Mouse (Mus musculus): ENCODE results near the gene Cfap45.

DNA sequence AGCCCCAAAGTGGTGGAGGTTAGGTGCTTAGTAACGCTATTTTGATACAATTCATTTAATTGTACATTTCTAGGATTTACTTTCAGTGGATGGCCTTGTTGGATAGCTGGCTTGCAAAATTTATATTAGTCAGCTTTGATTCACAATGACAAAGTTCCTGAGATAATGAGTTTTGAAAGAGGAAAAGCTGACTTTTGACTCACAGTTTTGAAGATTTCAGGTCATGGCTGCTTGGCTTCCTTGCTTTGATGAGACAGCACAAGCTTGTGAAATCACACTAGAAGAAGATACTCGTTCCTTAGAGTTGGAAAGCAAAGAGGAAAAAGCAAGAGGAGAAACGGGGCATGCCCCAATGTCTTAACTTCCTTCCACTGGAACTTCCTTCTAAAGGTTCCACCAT lies 45.5 kb downstream of the Cfap45 start:
- TF ChIP-seq CTCF (IDR thresholded peaks at IDR 0.05; ENCODE audit: low read depth, low read length) (no peak), POLR2A (IDR thresholded peaks at IDR 0.05; ENCODE audit: borderline replicate concordance, low read depth, low read length) (no peak)
